Mouse (Mus musculus) frontal cortex, postnatal 25 days (tissue): ENCODE measurements at regions not wholly inside any gene's neighbourhood (a gene's known extent, or its start where the extent isn't known, plus 50 kb on each side); places are given as distances from the start of the nearest gene placed in this dataset.
A peak's percentile ranks its signal among the peaks of the same experiment; 100 is the strongest.
"Not testable (repeated sequence)": the region's sequence is repeated elsewhere in the genome, so short reads cannot be mapped to it uniquely, and the experiment has no call there.

Source experiments
- DNase-seq, 2 experiments: peaks; one replicate each; pipeline ENCODE4 v3.0.0; 2022; ENCODE audit warnings: low spot score in 2 of 2

- DNase-seq: no peak
These were observed 163.1 kb downstream of the Ifng start for GRCm38 (mm10) chr10:118603857-118604414.

GRCm38 (mm10) chr10:118605156-118605821 is 164.4 kb downstream of the Ifng start:
- no peak for DNase-seq

- DNase-seq: no peak
These were observed 166.6 kb downstream of the Ifng start for GRCm38 (mm10) chr10:118607418-118607817.

- no peak for DNase-seq
These were observed 167.7 kb downstream of the Ifng start for GRCm38 (mm10) chr10:118608376-118609145.

- DNase-seq: no peak
These were observed 168.3 kb downstream of the Ifng start for GRCm38 (mm10) chr10:118609157-118609556.

- DNase-seq: no peak
These were observed 170.1 kb downstream of the Ifng start for GRCm38 (mm10) chr10:118610868-118611461.

GRCm38 (mm10) chr10:118612091-118612490 is 171.2 kb downstream of the Ifng start:
- no peak for DNase-seq

- DNase-seq: no peak
These were observed 172.3 kb downstream of the Ifng start for GRCm38 (mm10) chr10:118613056-118613695.

- no peak for DNase-seq
These were observed 173.5 kb downstream of the Ifng start for GRCm38 (mm10) chr10:118614251-118614865.

GRCm38 (mm10) chr10:118615131-118616020 is 174.5 kb downstream of the Ifng start:
- DNase-seq: no peak

- no peak for DNase-seq
These were observed 175.3 kb downstream of the Ifng start for GRCm38 (mm10) chr10:118616031-118616615.

- peak in 1 of 2 experiments; percentile 32 for DNase-seq
These were observed 176.6 kb downstream of the Ifng start for GRCm38 (mm10) chr10:118617291-118618044.

GRCm38 (mm10) chr10:118618251-118618650 is 177.4 kb downstream of the Ifng start:
- DNase-seq: not testable (repeated sequence)

- no peak for DNase-seq
These were observed 178.1 kb downstream of the Ifng start for GRCm38 (mm10) chr10:118618766-118619600.

- no peak for DNase-seq
These were observed 178.8 kb downstream of the Ifng start for GRCm38 (mm10) chr10:118619601-118620000.

- no peak for DNase-seq
These were observed 179.8 kb downstream of the Ifng start for GRCm38 (mm10) chr10:118620611-118621010.

GRCm38 (mm10) chr10:118621546-118621945 is 180.7 kb downstream of the Ifng start:
- DNase-seq: no peak

GRCm38 (mm10) chr10:118622131-118622530 is 181.3 kb downstream of the Ifng start:
- no peak for DNase-seq
